24 mouse cellular contexts compared by ENCODE assay signal in genomic region chr10:52923143-52923542, GRCm38 (mm10).
DNase-seq lines count a peak whose midpoint lies in the region; ATAC-seq lines count a peak whose summit lies in the region.
"Had no signal": no experiment of that assay in that cellular context is flagged by ENCODE, and none has a peak within 500 bp of the region (broad histone marks: within the 10 kb centered on the region; RNA-seq: fewer than 3 reads in every experiment).

No protein-coding gene starts in this region.

- DNase-seq in embryonic facial prominence, embryonic 14.5 days (ENCODE audit: low spot score) = peak; percentile 27
- no peak for DNase-seq in embryonic facial prominence, embryonic 10.5 days (ENCODE audit: low spot score)
- DNase-seq in frontal cortex, postnatal 36 days (ENCODE audit: low spot score in 2 of 2) = peak; percentile 29 to 53
- no peak for DNase-seq in frontal cortex, postnatal 10 days (ENCODE audit: low spot score in 2 of 2)
- DNase-seq in right cerebral cortex, adult 18-20 months = peak; percentile 34
- DNase-seq in right cerebral cortex, postnatal 4 days = no peak
- DNase-seq in T-cell, adult 2 months (ENCODE audit: low spot score) = no peak
- DNase-seq: adrenal gland, postnatal 14 days; cerebellum, adult 9-11 months; gastrocnemius, postnatal 14 days; heart, adult 11 months; kidney, adult 2 months; kidney, postnatal 10 days; lung, adult 18-20 months; thymus, adult 18-20 months; thymus, postnatal 36 days had no signal

- no peaks in the 10 kb centered on the region for H3K36me3 ChIP-seq in embryonic facial prominence, embryonic 14.5 days (ENCODE audit: control insufficient read depth, insufficient read depth, low read length)
- no peaks in the 10 kb centered on the region for H3K36me3 ChIP-seq in embryonic facial prominence, embryonic 10.5 days (replicated peaks)
- H3K36me3 ChIP-seq: hindbrain, embryonic 15.5 days; limb, embryonic 12.5 days; liver, embryonic 12.5 days; neural tube, embryonic 13.5 days; stomach, embryonic 15.5 days had no signal

- no peak overlapping the region for H3K4me3 ChIP-seq in embryonic facial prominence, embryonic 14.5 days (ENCODE audit: low read depth, low read length)
- no peak overlapping the region for H3K4me3 ChIP-seq in embryonic facial prominence, embryonic 10.5 days
- H3K4me3 ChIP-seq: hindbrain, embryonic 15.5 days; limb, embryonic 12.5 days; liver, embryonic 12.5 days; myocyte; neural tube, embryonic 13.5 days; stomach, embryonic 15.5 days had no signal

- no peak overlapping the region for H3K27ac ChIP-seq in embryonic facial prominence, embryonic 14.5 days (replicated peaks; ENCODE audit: low read depth, low read length)
- H3K27ac ChIP-seq in embryonic facial prominence, embryonic 10.5 days (replicated peaks) = no peak overlapping the region
- H3K27ac ChIP-seq: hindbrain, embryonic 15.5 days; limb, embryonic 12.5 days; liver, embryonic 12.5 days; neural tube, embryonic 13.5 days; stomach, embryonic 15.5 days had no signal

- no peak overlapping the region for H3K9ac ChIP-seq in embryonic facial prominence, embryonic 14.5 days (ENCODE audit: low read depth, low read length)
- H3K9ac ChIP-seq: hindbrain, embryonic 15.5 days; limb, embryonic 12.5 days; liver, embryonic 12.5 days; neural tube, embryonic 13.5 days; stomach, embryonic 15.5 days had no signal

- no peaks in the 10 kb centered on the region for H3K27me3 ChIP-seq in embryonic facial prominence, embryonic 14.5 days (replicated peaks; ENCODE audit: control insufficient read depth, insufficient read depth, low read length)
- H3K27me3 ChIP-seq in embryonic facial prominence, embryonic 10.5 days (replicated peaks; ENCODE audit: low read depth, poor library complexity, severe bottlenecking) = no peaks in the 10 kb centered on the region
- H3K27me3 ChIP-seq: hindbrain, embryonic 15.5 days; limb, embryonic 12.5 days; liver, embryonic 12.5 days; neural tube, embryonic 13.5 days; stomach, embryonic 15.5 days had no signal

- H3K4me1 ChIP-seq in embryonic facial prominence, embryonic 14.5 days (ENCODE audit: control insufficient read depth, insufficient read depth, low read length) = no peaks in the 10 kb centered on the region
- no peaks in the 10 kb centered on the region for H3K4me1 ChIP-seq in embryonic facial prominence, embryonic 10.5 days
- H3K4me1 ChIP-seq: hindbrain, embryonic 15.5 days; limb, embryonic 12.5 days; liver, embryonic 12.5 days; stomach, embryonic 15.5 days had no signal

- WGBS in embryonic facial prominence, embryonic 14.5 days = 46% methylated on average over 8 of the region's 8 CpGs
- WGBS in embryonic facial prominence, embryonic 10.5 days = 86% methylated on average over 8 of the region's 8 CpGs

- no peaks in the 10 kb centered on the region for H3K9me3 ChIP-seq in embryonic facial prominence, embryonic 14.5 days (ENCODE audit: control insufficient read depth, low read length)
- no peaks in the 10 kb centered on the region for H3K9me3 ChIP-seq in embryonic facial prominence, embryonic 10.5 days
- H3K9me3 ChIP-seq: hindbrain, embryonic 15.5 days; limb, embryonic 12.5 days; liver, embryonic 12.5 days; neural tube, embryonic 13.5 days; stomach, embryonic 15.5 days had no signal

- no peak overlapping the region for H3K4me2 ChIP-seq in embryonic facial prominence, embryonic 14.5 days (ENCODE audit: low read depth, low read length)
- H3K4me2 ChIP-seq: heart, embryonic 11.5 days; hindbrain, embryonic 15.5 days; limb, embryonic 12.5 days; liver, embryonic 12.5 days; neural tube, embryonic 13.5 days; stomach, embryonic 15.5 days had no signal

- no peak for ATAC-seq in embryonic facial prominence, embryonic 14.5 days (ENCODE audit: low read depth)
- ATAC-seq: liver, embryonic 12.5 days; midbrain, embryonic 16.5 days had no signal

Comparison
In these comparisons a context has a peak if more than half of its experiments do, and no peak if none do; other contexts are left out.
1. DNase-seq: peak in embryonic facial prominence, embryonic 14.5 days (single experiment), frontal cortex, postnatal 36 days (2 of 2) and right cerebral cortex, adult 18-20 months (single experiment); none in embryonic facial prominence, embryonic 10.5 days (single experiment), frontal cortex, postnatal 10 days (0 of 2), right cerebral cortex, postnatal 4 days (single experiment) and T-cell, adult 2 months (single experiment).